ENCODE assay signal across 9 mouse cellular contexts in the genomic region with DNA sequence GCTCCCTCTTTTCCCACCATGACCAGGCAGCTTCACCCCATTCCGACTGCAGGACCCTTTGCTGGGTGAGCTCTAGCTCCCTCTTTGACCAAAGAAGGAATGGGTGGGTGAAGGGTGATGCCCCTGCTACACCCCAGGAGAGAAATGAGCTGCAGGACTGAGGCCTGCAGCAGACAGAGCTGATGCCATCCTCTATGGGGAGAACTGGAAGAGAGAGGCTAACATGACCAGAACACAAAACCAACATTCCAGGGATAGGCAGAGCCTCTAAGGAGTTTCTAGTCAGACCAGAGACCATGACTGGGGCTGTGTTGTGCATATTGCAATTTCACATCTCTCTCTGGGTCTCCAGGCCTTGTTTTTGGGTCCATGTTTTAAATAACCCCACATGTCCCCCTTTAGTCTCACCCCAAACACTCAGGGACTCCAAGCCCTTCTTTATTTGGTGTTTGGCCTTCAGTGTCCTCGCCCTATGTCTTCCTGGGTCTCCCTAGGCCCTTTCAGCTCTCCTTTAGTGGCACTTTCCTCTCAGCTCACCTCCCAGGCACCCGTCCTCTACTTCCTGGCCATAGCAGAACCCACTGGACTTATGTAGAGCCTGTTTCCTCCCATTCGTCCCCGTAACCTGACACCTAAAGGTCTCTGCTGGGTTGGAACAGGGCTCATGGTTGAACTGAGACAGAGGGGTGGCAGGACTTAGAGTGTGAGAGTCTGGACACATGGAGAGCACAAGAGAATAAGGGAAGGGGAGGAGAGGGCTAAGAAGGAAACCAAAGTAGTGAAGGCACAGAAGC. TPM values are rescaled to one million over a fixed set of nuclear protein-coding genes. Genes with fewer than 3 reads are reported as not detected.
DNase-seq lines count a peak whose midpoint lies in the region; ATAC-seq and TF ChIP-seq lines count a peak whose summit lies in the region.
"Had no signal": no experiment of that assay in that cellular context is flagged by ENCODE, and none has a peak within 500 bp of the region (broad histone marks: within the 10 kb centered on the region; RNA-seq: fewer than 3 reads in every experiment).

No protein-coding gene starts in this region.

- no peak overlapping the region for H3ac ChIP-seq in myocyte (ENCODE audit: control insufficient read depth, insufficient read length)

- WGBS in heart, embryonic 15.5 days = 39% methylated on average over 5 of the region's 5 CpGs
- WGBS in heart, adult 2 months = 69% methylated on average over 5 of the region's 5 CpGs
- 18% methylated on average over 5 of the region's 5 CpGs for WGBS in embryonic facial prominence, embryonic 12.5 days
- 29% methylated on average over 5 of the region's 5 CpGs for WGBS in intestine, embryonic 14.5 days

- DNase-seq in heart, adult 2 months = no peak
- DNase-seq in intestine, embryonic 14.5 days (ENCODE audit: low spot score) = no peak
- DNase-seq in thymus, postnatal 4 days = no peak
- no peak for DNase-seq in thymus, postnatal 10 days (ENCODE audit: low spot score in 2 of 2)
- DNase-seq in left cerebral cortex, adult 9 months (ENCODE audit: low spot score in 2 of 2) = no peak

- no peaks in the 10 kb centered on the region for H3K79me2 ChIP-seq in heart, adult 2 months (replicated peaks; ENCODE audit: control insufficient read depth, insufficient read depth, low read length)
- no peaks in the 10 kb centered on the region for H3K79me2 ChIP-seq in myocyte (ENCODE audit: control insufficient read depth, insufficient read depth)

- no peak overlapping the region for H3K4me3 ChIP-seq in heart, embryonic 15.5 days
- H3K4me3 ChIP-seq in heart, adult 2 months = no peak overlapping the region
- no peak overlapping the region for H3K4me3 ChIP-seq in embryonic facial prominence, embryonic 12.5 days
- H3K4me3 ChIP-seq in intestine, embryonic 14.5 days (ENCODE audit: low read depth, low read length) = no peak overlapping the region
- no peak overlapping the region for H3K4me3 ChIP-seq in myocyte

- no peaks in the 10 kb centered on the region for H3K27me3 ChIP-seq in heart, embryonic 15.5 days
- H3K27me3 ChIP-seq in heart, adult 2 months (ENCODE audit: control insufficient read depth, insufficient read depth, low read length) = no peaks in the 10 kb centered on the region
- H3K27me3 ChIP-seq in embryonic facial prominence, embryonic 12.5 days = no peaks in the 10 kb centered on the region
- H3K27me3 ChIP-seq in intestine, embryonic 14.5 days (replicated peaks; ENCODE audit: control insufficient read depth, insufficient read depth, low read length) = no peaks in the 10 kb centered on the region
- no peaks in the 10 kb centered on the region for H3K27me3 ChIP-seq in myocyte (ENCODE audit: control insufficient read depth, insufficient read depth, insufficient read length)

- H3K4me2 ChIP-seq in heart, embryonic 15.5 days = no peak overlapping the region
- H3K4me2 ChIP-seq in embryonic facial prominence, embryonic 12.5 days (replicated peaks) = peak overlapping the region; percentile 43; the same call in 1 of the 2 replicates
- no peak overlapping the region; the same call in 1 of the 2 replicates for H3K4me2 ChIP-seq in intestine, embryonic 14.5 days (ENCODE audit: low read length)
- peak overlapping the region; percentile 61 for H3K4me2 ChIP-seq in myocyte (ENCODE audit: low read depth)

- H3K36me3 ChIP-seq in heart, embryonic 15.5 days = peaks cover 29% of the 10 kb centered on the region; the same call in 1 of the 2 replicates
- H3K36me3 ChIP-seq in heart, adult 2 months (ENCODE audit: control insufficient read depth, insufficient read depth, low read length) = no peaks in the 10 kb centered on the region
- H3K36me3 ChIP-seq in embryonic facial prominence, embryonic 12.5 days = peaks cover 7% of the 10 kb centered on the region; the same call in 1 of the 2 replicates
- peaks cover 25% of the 10 kb centered on the region for H3K36me3 ChIP-seq in intestine, embryonic 14.5 days (ENCODE audit: control insufficient read depth, insufficient read depth, low read length)
- peaks cover 27% of the 10 kb centered on the region for H3K36me3 ChIP-seq in myocyte (ENCODE audit: control insufficient read depth, insufficient read depth)

- no peak overlapping the region for H3K9ac ChIP-seq in heart, embryonic 15.5 days
- no peak overlapping the region for H3K9ac ChIP-seq in heart, adult 2 months (ENCODE audit: low read depth, low read length)
- H3K9ac ChIP-seq in embryonic facial prominence, embryonic 12.5 days = 0 out of 2 replicates have a peak overlapping the region, but pooled peaks have one; percentile 10
- H3K9ac ChIP-seq in intestine, embryonic 14.5 days (ENCODE audit: low read length) = 0 out of 2 replicates have a peak overlapping the region, but pooled peaks have one; percentile 22

- intact Hi-C loops in heart, adult 2 months (cut with DNase I) = loop anchor here (10.0 kb wide), 1 partner anchor 317 kb away; no protein-coding TSS in a partner anchor

- H3K9me3 ChIP-seq in heart, embryonic 15.5 days (replicated peaks) = no peaks in the 10 kb centered on the region
- H3K9me3 ChIP-seq in embryonic facial prominence, embryonic 12.5 days = no peaks in the 10 kb centered on the region
- no peaks in the 10 kb centered on the region for H3K9me3 ChIP-seq in intestine, embryonic 14.5 days (ENCODE audit: control insufficient read depth, low read length)

- no peak for ATAC-seq in heart, embryonic 15.5 days (replicated peaks; ENCODE audit: insufficient number of reproducible peaks, insufficient read depth, low FRiP score, low read depth)
- no peak for ATAC-seq in embryonic facial prominence, embryonic 12.5 days (ENCODE audit: insufficient number of reproducible peaks, insufficient read depth, low FRiP score, low TSS enrichment)
- no peak for ATAC-seq in intestine, embryonic 14.5 days (replicated peaks; ENCODE audit: low FRiP score, low TSS enrichment, low read depth)

- H3K4me1 ChIP-seq in heart, embryonic 15.5 days (replicated peaks) = peaks cover 61% of the 10 kb centered on the region
- H3K4me1 ChIP-seq in heart, adult 2 months (ENCODE audit: control insufficient read depth, insufficient read depth, low read length) = peaks cover 5% of the 10 kb centered on the region; the same call in 1 of the 2 replicates
- peaks cover 84% of the 10 kb centered on the region for H3K4me1 ChIP-seq in embryonic facial prominence, embryonic 12.5 days
- peaks cover 70% of the 10 kb centered on the region for H3K4me1 ChIP-seq in intestine, embryonic 14.5 days (replicated peaks; ENCODE audit: control insufficient read depth, insufficient read depth, low read length)

- TF ChIP-seq EP300 in heart, adult 2 months (IDR thresholded peaks at IDR 0.05; ENCODE audit: insufficient read depth, low read depth, low read length) = no peak

- no peak for TF ChIP-seq POLR2A in heart, adult 2 months (IDR thresholded peaks at IDR 0.05; ENCODE audit: insufficient read depth, low read depth, low read length)
- TF ChIP-seq POLR2A in myocyte (IDR thresholded peaks at IDR 0.05; ENCODE audit: insufficient read length, low read depth) = no peak

- peak overlapping the region; percentile 54 for H3K27ac ChIP-seq in heart, embryonic 15.5 days
- no peak overlapping the region for H3K27ac ChIP-seq in heart, adult 2 months
- H3K27ac ChIP-seq in embryonic facial prominence, embryonic 12.5 days = peak overlapping the region; percentile 96
- H3K27ac ChIP-seq in intestine, embryonic 14.5 days (ENCODE audit: low read depth) = peak overlapping the region; percentile 88

- no peak for TF ChIP-seq CTCF in heart, adult 2 months (IDR thresholded peaks at IDR 0.05)

TF ChIP-seq in myocyte, 11 proteins besides CTCF, POLR2A, EP300 and RAD21 (continues in another document):
- TF ChIP-seq SRF (IDR thresholded peaks at IDR 0.05; ENCODE audit: control insufficient read depth, insufficient read length, low read depth) (no peak), POLR2AphosphoS2 (IDR thresholded peaks at IDR 0.05; ENCODE audit: insufficient read length, low read depth) (no peak), MAX (IDR thresholded peaks at IDR 0.05; ENCODE audit: low read depth) (no peak), TCF3 (IDR thresholded peaks at IDR 0.05; ENCODE audit: insufficient read length, low read depth) (no peak), USF1 (IDR thresholded peaks at IDR 0.05; ENCODE audit: low read depth) (no peak), MYOD1 (IDR thresholded peaks at IDR 0.05; ENCODE audit: control insufficient read depth in 1 of 3, insufficient read length in 2 of 3, low read depth in 2 of 3) (no peak), CEBPB (IDR thresholded peaks at IDR 0.05; ENCODE audit: insufficient read depth, poor library complexity, severe bottlenecking) (no peak), TCF12 (IDR thresholded peaks at IDR 0.05; ENCODE audit: insufficient read depth, poor library complexity, severe bottlenecking) (no peak)

RNA-seq across cellular contexts. Expression of a gene that starts 8.7 kb away (rescaled TPM):
- polyA plus RNA-seq in heart, embryonic 15.5 days (2015; fragmentation: Nextera tagmentation; extraction: Ambion mirVana) = 0.11 and 0.25 TPM in 2 replicates
- total RNA-seq in heart, adult 2 months (2021) = not detected
- polyA plus RNA-seq in heart, adult 2 months (2012; rRNA removed) = 0.06 TPM in 1 of 2 replicates, not detected in the other
- 0.47 and 0.67 TPM in 2 replicates for polyA plus RNA-seq in embryonic facial prominence, embryonic 12.5 days (2016; fragmentation: Nextera tagmentation; extraction: Ambion mirVana)
- polyA plus RNA-seq in intestine, embryonic 14.5 days (2014; fragmentation: Nextera tagmentation; extraction: Ambion mirVana) = 0.11 and 0.34 TPM in 2 replicates
- 0.05 TPM for polyA plus RNA-seq in myocyte (2012; fragmentation: generic; extraction: Trizol)

RNA-seq across cellular contexts. Expression of a gene that starts 29.2 kb away (rescaled TPM):
- 145 and 168 TPM in 2 replicates for polyA plus RNA-seq in heart, embryonic 15.5 days (2015; fragmentation: Nextera tagmentation; extraction: Ambion mirVana)
- 10 to 100 TPM; 50.2 to 55.2 TPM for total RNA-seq in heart, adult 2 months (2021)
- polyA plus RNA-seq in heart, adult 2 months (2012; rRNA removed) = 58.7 and 96.8 TPM in 2 replicates
- 257 and 268 TPM in 2 replicates for polyA plus RNA-seq in embryonic facial prominence, embryonic 12.5 days (2016; fragmentation: Nextera tagmentation; extraction: Ambion mirVana)
- 266 and 283 TPM in 2 replicates for polyA plus RNA-seq in intestine, embryonic 14.5 days (2014; fragmentation: Nextera tagmentation; extraction: Ambion mirVana)
- 172 TPM for polyA plus RNA-seq in myocyte (2012; fragmentation: generic; extraction: Trizol)

RNA-seq across cellular contexts. Expression of a gene that starts 38.1 kb away (rescaled TPM):
- polyA plus RNA-seq in heart, embryonic 15.5 days (2015; fragmentation: Nextera tagmentation; extraction: Ambion mirVana) = 5.9 and 10.5 TPM in 2 replicates
- total RNA-seq in heart, adult 2 months (2021) = 10 to 100 TPM; 10.1 to 10.4 TPM
- 7.3 and 12.0 TPM in 2 replicates for polyA plus RNA-seq in heart, adult 2 months (2012; rRNA removed)
- polyA plus RNA-seq in embryonic facial prominence, embryonic 12.5 days (2016; fragmentation: Nextera tagmentation; extraction: Ambion mirVana) = 12.6 and 14.5 TPM in 2 replicates
- 7.2 and 7.5 TPM in 2 replicates for polyA plus RNA-seq in intestine, embryonic 14.5 days (2014; fragmentation: Nextera tagmentation; extraction: Ambion mirVana)
- 35.6 TPM for polyA plus RNA-seq in myocyte (2012; fragmentation: generic; extraction: Trizol)

RNA-seq across cellular contexts. Expression of a gene that starts 43.5 kb away (rescaled TPM):
- polyA plus RNA-seq in heart, embryonic 15.5 days (2015; fragmentation: Nextera tagmentation; extraction: Ambion mirVana) = 1.9 and 5.0 TPM in 2 replicates
- total RNA-seq in heart, adult 2 months (2021) = 1 to 10 TPM in 1 of 2 experiments, under 1 TPM in 1; 0.86 to 2.0 TPM
- 1.6 and 1.9 TPM in 2 replicates for polyA plus RNA-seq in heart, adult 2 months (2012; rRNA removed)
- polyA plus RNA-seq in embryonic facial prominence, embryonic 12.5 days (2016; fragmentation: Nextera tagmentation; extraction: Ambion mirVana) = 4.9 and 5.2 TPM in 2 replicates
- 1.8 and 1.9 TPM in 2 replicates for polyA plus RNA-seq in intestine, embryonic 14.5 days (2014; fragmentation: Nextera tagmentation; extraction: Ambion mirVana)
- polyA plus RNA-seq in myocyte (2012; fragmentation: generic; extraction: Trizol) = 0.42 TPM
- total RNA-seq: layer of hippocampus, adult 8-10 months had no signal

Comparison
In these comparisons a context has a peak if more than half of its experiments do, and no peak if none do; other contexts are left out.
1. H3K4me2 ChIP-seq: peak in embryonic facial prominence, embryonic 12.5 days (single experiment) and myocyte (single experiment); none in heart, embryonic 15.5 days (single experiment) and intestine, embryonic 14.5 days (single experiment).
2. H3K9ac ChIP-seq: peak in embryonic facial prominence, embryonic 12.5 days (single experiment) and intestine, embryonic 14.5 days (single experiment); none in heart, embryonic 15.5 days (single experiment) and heart, adult 2 months (single experiment).